Mouse (Mus musculus) kidney, embryonic 14.5 days (tissue): ENCODE measurements at regions not wholly inside any gene's neighbourhood (a gene's known extent, or its start where the extent isn't known, plus 50 kb on each side); places are given as distances from the start of the nearest gene placed in this dataset.
A peak's percentile ranks its signal among the peaks of the same experiment; 100 is the strongest.

ENCODE experiments used
- ATAC-seq: fragments of 200-750 bp; cut with Nextera tagmentation; 2 replicates; pipeline ENCODE4 v1.8.0; 2017; ENCODE audit warnings: moderate number of reproducible peaks, mild to moderate bottlenecking, moderate TSS enrichment, moderate library complexity; ENCODE audit not compliant: low FRiP score, low TSS enrichment
- H3K27ac ChIP-seq: fragments of 300-500 bp; sonication (generic); 2 replicates; pipeline ENCODE4 v1.5.1; 2014; ENCODE audit warnings: low read depth, mild to moderate bottlenecking, low read length, moderate library complexity, mixed read lengths
- H3K27me3 ChIP-seq: fragments of 300-500 bp; sonication (generic); 2 replicates; pipeline ENCODE4 v1.6.1; 2014; ENCODE audit warnings: mild to moderate bottlenecking, low read length; ENCODE audit not compliant: control insufficient read depth, insufficient read depth
- H3K36me3 ChIP-seq: fragments of 300-500 bp; sonication (generic); 2 replicates; pipeline ENCODE4 v1.6.1; 2014; ENCODE audit warnings: low read length, mixed read lengths; ENCODE audit not compliant: control insufficient read depth, insufficient read depth
- H3K4me1 ChIP-seq: fragments of 300-500 bp; sonication (generic); 2 replicates; pipeline ENCODE4 v1.6.1; 2014; ENCODE audit warnings: low read length, mixed read lengths; ENCODE audit not compliant: control insufficient read depth, insufficient read depth
- H3K4me2 ChIP-seq: fragments of 300-500 bp; sonication (generic); replicated peaks from 2 replicates; pipeline ENCODE4 v1.6.1; 2014; ENCODE audit warnings: low read depth, mild to moderate bottlenecking, low read length
- H3K4me3 ChIP-seq: fragments of 300-500 bp; sonication (generic); 2 replicates; pipeline ENCODE4 v1.5.1; 2014; ENCODE audit warnings: mild to moderate bottlenecking, low read length
- H3K9ac ChIP-seq: fragments of 300-500 bp; sonication (generic); 2 replicates; pipeline ENCODE4 v1.6.1; 2014; ENCODE audit warnings: low read depth, mild to moderate bottlenecking, low read length, moderate library complexity
- H3K9me3 ChIP-seq: fragments of 300-500 bp; sonication (generic); 2 replicates; pipeline ENCODE4 v1.6.1; 2016; ENCODE audit warnings: low read length; ENCODE audit not compliant: control insufficient read depth
- WGBS: fragments of 180-500 bp; shearing (Covaris S2); extraction: QIAGEN DNeasy Blood & Tissue Kit; methylation state at CpG from one replicate; pipeline ENCODE4 v1.1.7; 2014; 5-methylcytosine and 5-hydroxymethylcytosine counted together

- 61% methylated on average over 1 of the region's 1 CpGs for WGBS
- Histone ChIP-seq H3K4me3 (no peak overlapping the region), H3K9me3 (no peaks in the 10 kb centered on the region), H3K27ac (no peak overlapping the region), H3K9ac (no peak overlapping the region), H3K4me2 (no peak overlapping the region), H3K36me3 (no peaks in the 10 kb centered on the region), H3K27me3 (no peaks in the 10 kb centered on the region), H3K4me1 (no peaks in the 10 kb centered on the region)
- no peak for ATAC-seq
Observed at GRCm38 (mm10) chr10:72188326-72188725, 466.3 kb upstream of the Zwint start.

DNA sequence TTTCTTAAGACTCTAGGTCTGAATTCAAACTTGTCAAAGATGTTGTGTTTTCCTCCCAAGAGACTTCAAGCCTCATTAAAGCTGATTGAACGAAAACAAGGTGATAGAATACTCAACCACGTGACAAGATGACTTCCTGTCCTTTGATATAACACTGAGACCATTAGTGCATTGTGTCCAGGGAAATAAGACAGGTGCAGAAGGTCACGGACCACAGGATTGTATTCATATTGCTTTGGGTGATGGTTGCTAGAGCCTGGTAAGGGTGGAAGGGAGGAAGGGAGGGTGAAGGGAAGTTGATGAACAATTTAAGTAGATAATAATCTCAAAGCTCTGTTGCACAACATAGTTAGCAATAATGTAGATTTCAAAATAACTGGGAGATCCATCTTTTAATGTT is 436.8 kb upstream of the Zwint start:
- no peaks in the 10 kb centered on the region for H3K4me1 ChIP-seq
- no peaks in the 10 kb centered on the region for H3K36me3 ChIP-seq
- H3K4me3 ChIP-seq: no peak overlapping the region
- H3K27ac ChIP-seq: no peak overlapping the region
- H3K27me3 ChIP-seq: no peaks in the 10 kb centered on the region
- WGBS: 11% methylated on average over 3 of the region's 3 CpGs
- peak; percentile 73; the same call in 1 of the 2 replicates for ATAC-seq
- no peak overlapping the region for H3K4me2 ChIP-seq
- H3K9ac ChIP-seq: no peak overlapping the region
- H3K9me3 ChIP-seq: no peaks in the 10 kb centered on the region

DNA sequence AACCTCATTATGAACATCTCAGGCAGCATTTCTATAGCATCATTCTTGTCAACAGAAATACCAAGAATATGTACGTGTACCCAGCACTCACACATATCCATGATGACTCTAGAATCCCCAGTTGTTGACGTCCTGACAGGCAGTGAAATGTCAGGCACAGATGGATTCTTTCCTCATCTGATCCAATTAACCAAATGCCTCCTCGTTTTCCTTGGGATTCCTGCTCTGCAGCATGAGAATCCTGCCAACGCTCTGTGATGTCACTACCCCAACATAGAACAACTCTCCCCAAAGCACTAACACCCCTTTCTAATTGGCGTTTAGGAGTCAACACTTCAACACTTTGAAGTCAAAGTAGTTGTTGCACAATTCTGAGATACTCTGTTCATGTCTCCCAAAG is 433.5 kb upstream of the Zwint start:
- H3K4me1 ChIP-seq: no peaks in the 10 kb centered on the region
- H3K9ac ChIP-seq: no peak overlapping the region
- no peak overlapping the region for H3K4me2 ChIP-seq
- WGBS: 62% methylated on average over 5 of the region's 5 CpGs
- no peak overlapping the region for H3K4me3 ChIP-seq
- H3K9me3 ChIP-seq: no peaks in the 10 kb centered on the region
- no peak for ATAC-seq
- H3K27me3 ChIP-seq: no peaks in the 10 kb centered on the region
- H3K27ac ChIP-seq: no peak overlapping the region
- H3K36me3 ChIP-seq: no peaks in the 10 kb centered on the region

DNA sequence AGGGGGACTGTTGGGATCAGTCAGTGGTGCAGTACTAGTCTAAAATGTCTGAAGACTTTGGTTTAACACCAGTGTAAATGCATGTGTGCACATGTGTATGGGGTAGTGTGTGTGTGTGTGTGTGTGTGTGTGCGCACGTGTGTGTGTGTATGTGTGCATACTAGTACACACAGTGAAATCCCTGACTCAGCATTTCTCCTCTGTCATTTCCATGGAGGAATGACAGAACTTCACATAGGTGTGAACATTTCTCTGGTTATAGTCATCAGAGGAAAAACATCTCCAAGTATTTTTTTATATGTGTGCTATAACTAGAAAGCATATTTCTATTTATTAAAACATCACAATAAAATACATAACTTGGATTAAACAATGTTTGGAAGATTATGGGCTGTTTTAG is 432.1 kb upstream of the Zwint start:
- Histone ChIP-seq H3K4me1 (no peaks in the 10 kb centered on the region), H3K4me3 (no peak overlapping the region), H3K9me3 (no peaks in the 10 kb centered on the region), H3K27me3 (no peaks in the 10 kb centered on the region), H3K36me3 (no peaks in the 10 kb centered on the region), H3K9ac (no peak overlapping the region), H3K4me2 (no peak overlapping the region), H3K27ac (no peak overlapping the region)
- WGBS: 90% methylated on average over 2 of the region's 2 CpGs
- ATAC-seq: no peak

- 68% methylated on average over 3 of the region's 3 CpGs for WGBS
- Histone ChIP-seq H3K9me3 (no peaks in the 10 kb centered on the region), H3K36me3 (no peaks in the 10 kb centered on the region), H3K4me2 (no peak overlapping the region), H3K27ac (no peak overlapping the region), H3K4me3 (no peak overlapping the region), H3K27me3 (no peaks in the 10 kb centered on the region), H3K4me1 (no peaks in the 10 kb centered on the region), H3K9ac (no peak overlapping the region)
- no peak for ATAC-seq
Observed at GRCm38 (mm10) chr10:72225084-72225483, 429.6 kb upstream of the Zwint start.

GRCm38 (mm10) chr10:72244106-72244505 is 410.5 kb upstream of the Zwint start:
- H3K4me3 ChIP-seq: no peak overlapping the region
- no peaks in the 10 kb centered on the region for H3K9me3 ChIP-seq
- H3K27me3 ChIP-seq: no peaks in the 10 kb centered on the region
- no peak overlapping the region for H3K27ac ChIP-seq
- H3K36me3 ChIP-seq: no peaks in the 10 kb centered on the region
- H3K4me2 ChIP-seq: no peak overlapping the region
- no peaks in the 10 kb centered on the region for H3K4me1 ChIP-seq
- 46% methylated on average over 1 of the region's 1 CpGs for WGBS
- ATAC-seq: no peak
- H3K9ac ChIP-seq: no peak overlapping the region
